Mouse (Mus musculus) adrenal gland (tissue): ENCODE data around the gene Rpusd3.

Experiments
- intact Hi-C: fragments of 180-260 bp; cut with DNase I; formaldehyde crosslinking; loops from one replicate; pipeline ENCODE4 v1.15.1; 2025
- microRNA-seq, 2 experiments: library from miRNA; unstranded; fragments of <30 nt; microRNA quantifications; one replicate each; pipeline ENCODE4; 2019

The Rpusd3 gene

GRCm38 (mm10) chr6:113386025-113386424, 33.1 kb downstream of the Rpusd3 start:
- intact Hi-C loops, result no loop called here

DNA sequence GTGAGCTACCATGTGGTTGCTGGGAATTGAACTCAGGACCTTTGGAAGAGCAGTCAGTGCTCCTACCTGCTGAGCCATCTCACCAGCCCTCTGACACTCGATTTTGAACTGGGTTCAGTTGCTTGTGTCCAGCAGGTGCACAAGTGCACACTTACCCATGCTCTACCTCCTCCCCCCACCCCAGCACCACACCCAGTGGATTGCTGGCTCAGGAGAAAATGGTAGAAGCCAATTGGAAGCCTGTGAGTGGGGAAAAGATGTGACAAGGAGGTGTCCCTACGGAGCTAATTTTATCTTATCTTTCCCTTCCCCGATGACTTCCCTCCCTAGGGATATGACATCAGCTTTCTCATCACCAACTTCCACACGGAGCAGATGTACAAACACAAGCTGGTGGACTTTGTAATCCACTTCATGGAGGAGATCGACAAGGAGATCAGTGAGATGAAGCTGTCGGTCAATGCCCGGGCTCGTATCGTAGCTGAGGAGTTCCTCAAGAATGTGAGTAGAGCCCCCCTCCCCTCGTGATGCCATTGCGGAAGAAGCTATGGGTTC, 33.9 kb downstream of the Rpusd3 start:
- intact Hi-C loops, result no loop called here

- intact Hi-C loops, result no loop called here
Observed at GRCm38 (mm10) chr6:113384351-113384927, 34.7 kb downstream of the Rpusd3 start.

DNA sequence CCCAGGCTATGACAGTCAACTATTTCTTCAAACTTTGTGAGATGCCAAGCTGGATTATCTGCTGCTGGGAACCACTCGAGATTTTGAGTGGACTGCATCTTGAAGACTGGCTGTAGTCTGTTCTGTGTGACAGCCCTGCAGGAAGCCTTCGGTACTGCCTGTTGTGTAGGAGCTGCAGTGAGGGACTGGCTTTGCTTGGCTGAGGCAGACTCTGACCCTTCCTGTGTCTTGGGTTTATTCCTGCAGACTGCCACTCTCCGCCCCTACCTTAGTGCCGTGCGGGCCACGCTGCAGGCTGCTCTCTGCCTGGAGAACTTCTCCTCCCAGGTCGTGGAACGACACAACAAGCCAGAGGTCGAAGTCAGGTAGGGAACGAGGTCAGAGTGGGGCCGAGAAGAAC, 38.7 kb downstream of the Rpusd3 start:
- intact Hi-C loops, result no loop called here

DNA sequence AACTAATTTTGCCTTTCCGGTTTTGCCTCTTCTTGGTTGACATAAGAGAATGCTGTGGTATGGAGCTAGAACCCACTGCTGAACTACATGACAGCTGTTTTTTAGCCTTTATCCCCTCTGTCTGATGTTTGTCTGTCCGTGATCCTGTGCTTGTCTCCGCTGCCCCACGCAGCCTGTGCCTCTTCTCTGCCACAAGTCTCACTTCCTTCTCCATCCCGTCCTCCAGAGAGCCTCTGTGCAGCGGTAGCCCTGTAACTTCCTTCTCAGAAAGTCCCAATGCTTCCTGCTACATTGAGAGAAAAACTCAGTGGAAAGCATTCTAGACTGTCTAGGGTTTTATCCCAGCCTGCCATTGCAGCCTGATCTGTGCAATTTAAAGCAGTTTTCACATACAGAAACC, 39.9 kb downstream of the Rpusd3 start:
- intact Hi-C loops, result loop anchor here (5.0 kb wide), 1 partner anchor 37 kb away; the partner anchor contains the start of gene Camk1

DNA sequence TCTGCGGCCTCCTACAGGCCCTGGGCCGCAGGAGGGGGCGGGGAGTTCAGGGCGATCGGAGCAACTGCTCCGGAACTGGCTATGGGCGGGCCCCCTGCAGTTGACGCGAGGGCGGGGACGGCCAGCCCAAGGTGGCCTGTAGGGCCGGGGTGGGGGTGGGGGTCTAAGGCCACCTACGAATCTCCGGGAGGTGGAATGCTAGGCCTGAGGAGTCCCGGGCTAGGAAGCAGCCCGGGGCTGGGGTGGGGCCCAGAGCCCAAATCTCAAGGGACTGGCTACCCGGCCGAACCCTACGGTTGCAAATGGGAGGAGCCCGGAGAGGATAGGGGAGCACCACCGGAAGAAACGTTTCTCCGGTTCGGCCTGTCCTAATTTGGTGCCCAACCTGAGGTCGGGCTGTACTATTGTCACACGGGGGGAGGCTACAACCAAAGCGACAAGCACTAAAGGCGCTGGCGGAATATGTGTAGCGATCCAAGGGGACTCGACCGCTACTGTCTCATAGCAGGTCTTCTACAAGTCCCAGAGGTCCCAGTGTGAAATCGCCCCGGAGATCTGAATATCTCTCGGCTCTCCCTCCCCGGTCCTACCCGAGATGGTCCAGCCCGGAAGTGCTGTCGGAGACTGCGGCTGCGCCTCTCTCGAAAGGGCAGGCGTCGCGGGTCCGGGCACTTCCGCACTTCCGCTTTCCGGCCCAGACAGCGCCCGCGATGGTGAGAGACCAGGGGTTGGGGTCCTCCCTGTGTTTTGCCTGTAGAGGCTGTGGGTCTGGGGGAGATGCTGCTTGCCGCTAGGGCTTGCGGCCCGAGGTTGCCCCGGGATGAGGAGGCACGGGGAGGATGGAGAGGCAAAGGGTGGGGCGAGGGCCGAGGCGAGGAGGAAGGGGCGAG, 41.4 kb downstream of the Rpusd3 start, which contains the start of the genes Tada3 and Arpc4:
Gene Tada3 (minus strand): TSS at position 388 of the 890 bp plus-strand sequence.
Gene Arpc4 (plus strand): TSS at position 620 of the 890 bp plus-strand sequence.
- intact Hi-C loops, result loop anchor here (2.0 to 5.0 kb wide), 2 partner anchors 35 to 51 kb away; partner anchors contain the start of genes Camk1 and Ogg1

DNA sequence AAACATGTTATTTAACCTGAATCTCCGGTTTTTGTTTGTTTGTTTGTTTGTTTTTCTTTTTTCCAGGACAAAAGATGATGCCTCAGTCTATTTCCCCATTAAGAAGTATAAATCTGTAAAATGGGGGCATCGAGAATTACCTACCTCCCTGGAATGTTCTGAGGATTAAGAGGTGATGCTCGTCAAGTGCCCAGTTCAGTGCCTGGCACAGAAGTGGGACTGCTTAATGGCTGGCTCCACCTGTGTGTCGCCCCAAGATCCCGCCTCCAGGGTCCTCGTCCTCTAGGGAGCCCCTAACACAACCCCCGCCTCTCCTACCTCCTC, 42.0 kb downstream of the Rpusd3 start:
- intact Hi-C loops, result loop anchor here (2.0 to 5.0 kb wide), 2 partner anchors 35 to 50 kb away; partner anchors contain the start of genes Camk1 and Ogg1

- intact Hi-C loops, result no loop called here
Observed at GRCm38 (mm10) chr6:113373491-113373890, 45.6 kb downstream of the Rpusd3 start.

- intact Hi-C loops, result no loop called here
Observed at GRCm38 (mm10) chr6:113370194-113370929, 48.8 kb downstream of the Rpusd3 start.

- intact Hi-C loops, result no loop called here
Observed at GRCm38 (mm10) chr6:113368577-113368976, 50.6 kb downstream of the Rpusd3 start.

GRCm38 (mm10) chr6:113368124-113368523, 51.0 kb downstream of the Rpusd3 start:
- intact Hi-C loops, result no loop called here

GRCm38 (mm10) chr6:113367574-113367973, 51.6 kb downstream of the Rpusd3 start:
- intact Hi-C loops, result no loop called here

- intact Hi-C loops, result no loop called here
Observed at GRCm38 (mm10) chr6:113366639-113367038, 52.5 kb downstream of the Rpusd3 start.

Small RNA genes within 50 kb of the gene (microRNA-seq; reads per million reads assigned to microRNA genes)
- 0 reads per million in 2 experiments for gene Gm24387
